Mouse (Mus musculus) A20 (cell line): Measurements from ENCODE around the gene Slc7a7.
"Not testable (repeated sequence)": the region's sequence is repeated elsewhere in the genome, so short reads cannot be mapped to it uniquely, and the experiment has no call there.

Experiments
- DNase-seq: peaks from one replicate; pipeline ENCODE4 v3.0.0-alpha.2; 2011; ENCODE audit warnings: low read depth, low spot score

Gene Slc7a7

DNA sequence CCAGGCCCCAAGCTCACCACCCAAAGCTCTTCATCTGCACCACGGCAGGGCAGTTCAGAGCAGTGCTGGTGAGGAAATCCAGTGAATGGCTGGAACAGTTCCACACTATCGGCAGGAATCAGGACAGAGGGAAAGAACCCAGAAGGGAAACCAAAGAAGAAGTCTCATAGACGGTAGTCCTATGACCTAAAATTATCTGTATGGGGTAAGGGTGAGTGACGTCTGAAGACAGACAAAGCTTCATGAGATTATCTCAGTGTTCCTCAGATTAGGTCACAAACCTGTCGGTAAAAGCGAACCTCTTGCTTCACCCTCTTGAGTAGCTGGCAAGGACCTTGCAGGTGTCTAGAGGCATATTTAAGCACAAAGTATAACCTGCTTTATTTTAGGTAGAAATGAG lies 40.4 kb downstream of the Slc7a7 start:
- no peak for DNase-seq

DNA sequence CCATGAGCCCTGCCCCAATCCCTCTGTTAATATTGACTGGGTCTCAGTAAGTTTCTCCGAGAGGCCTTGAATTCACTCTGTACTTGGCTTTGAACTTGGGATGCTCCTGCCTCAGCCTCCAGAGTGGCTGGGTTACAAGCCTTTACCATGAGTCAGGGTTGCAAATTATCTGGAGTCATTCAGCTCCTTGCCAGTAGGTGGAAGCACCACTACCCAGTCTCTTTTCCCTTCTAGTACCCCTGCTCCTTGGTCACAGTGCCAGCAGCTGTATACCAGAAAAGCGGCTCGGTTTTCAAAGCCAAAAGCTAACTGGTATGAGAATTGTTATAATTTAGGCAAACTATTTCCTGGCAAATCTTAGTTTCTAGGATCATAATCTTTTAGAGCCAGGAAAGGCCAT lies 41.7 kb downstream of the Slc7a7 start:
- DNase-seq = peak; percentile 65

GRCm38 (mm10) chr14:54372923-54373322 lies 44.7 kb downstream of the Slc7a7 start:
- DNase-seq = no peak

DNA sequence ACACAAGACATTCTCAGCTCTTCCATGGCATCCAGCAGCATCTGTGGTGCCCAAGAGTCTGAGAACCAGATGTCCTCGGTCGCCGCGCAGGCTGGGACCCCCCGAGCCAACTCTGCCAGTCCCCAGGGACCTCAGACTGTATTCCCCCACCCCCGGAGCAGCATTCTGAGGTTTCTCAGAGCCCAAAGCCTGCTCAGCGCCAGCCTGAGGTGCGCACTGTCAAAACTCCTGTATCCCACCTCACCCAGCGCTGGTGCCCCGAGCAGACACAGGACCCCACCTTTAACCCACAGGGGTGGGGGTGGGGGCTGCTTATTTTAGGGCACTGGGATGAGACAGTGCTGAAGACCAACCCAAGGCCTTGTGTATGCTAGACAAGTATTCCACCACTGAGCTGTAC lies 46.1 kb downstream of the Slc7a7 start:
- DNase-seq = no peak

DNA sequence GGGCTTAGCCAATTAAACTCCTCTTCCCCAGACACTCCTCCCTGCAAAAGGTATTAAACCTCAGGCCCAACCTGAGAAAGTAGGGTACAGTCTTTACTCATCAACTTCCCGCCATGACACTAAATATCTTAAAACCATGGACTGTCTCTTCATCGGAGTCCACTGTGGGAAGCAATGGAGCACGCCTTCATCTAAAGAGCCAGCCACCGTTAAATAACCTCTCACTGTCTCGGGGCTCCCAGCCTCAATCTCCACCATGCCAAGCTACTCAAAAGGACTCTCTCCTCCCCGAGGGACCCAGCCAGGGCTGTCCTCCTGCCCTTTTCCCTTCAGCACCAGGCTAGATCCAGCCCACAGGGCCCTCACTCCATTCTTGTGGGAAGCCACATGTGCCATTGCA lies 47.0 kb downstream of the Slc7a7 start:
- no peak for DNase-seq

DNA sequence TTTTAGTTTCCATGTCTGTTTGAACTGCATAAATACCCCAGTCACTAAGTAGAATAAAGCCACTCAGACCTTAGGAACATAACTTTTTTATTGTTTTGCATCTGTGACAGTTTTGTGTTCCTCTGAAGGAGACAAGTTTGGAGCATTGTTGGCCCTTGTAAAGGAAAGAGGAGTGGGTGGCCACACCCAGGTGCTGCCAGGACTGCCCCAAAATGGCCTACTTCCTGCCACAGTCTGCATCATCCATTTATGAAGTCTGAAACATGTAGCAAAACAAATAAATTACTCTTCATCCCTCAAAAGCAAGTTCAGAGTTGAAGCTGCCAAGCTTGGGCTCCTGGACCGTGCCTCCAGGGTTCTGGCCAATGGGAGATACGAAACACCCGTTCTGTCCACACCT lies 48.2 kb downstream of the Slc7a7 start:
- DNase-seq = no peak

DNA sequence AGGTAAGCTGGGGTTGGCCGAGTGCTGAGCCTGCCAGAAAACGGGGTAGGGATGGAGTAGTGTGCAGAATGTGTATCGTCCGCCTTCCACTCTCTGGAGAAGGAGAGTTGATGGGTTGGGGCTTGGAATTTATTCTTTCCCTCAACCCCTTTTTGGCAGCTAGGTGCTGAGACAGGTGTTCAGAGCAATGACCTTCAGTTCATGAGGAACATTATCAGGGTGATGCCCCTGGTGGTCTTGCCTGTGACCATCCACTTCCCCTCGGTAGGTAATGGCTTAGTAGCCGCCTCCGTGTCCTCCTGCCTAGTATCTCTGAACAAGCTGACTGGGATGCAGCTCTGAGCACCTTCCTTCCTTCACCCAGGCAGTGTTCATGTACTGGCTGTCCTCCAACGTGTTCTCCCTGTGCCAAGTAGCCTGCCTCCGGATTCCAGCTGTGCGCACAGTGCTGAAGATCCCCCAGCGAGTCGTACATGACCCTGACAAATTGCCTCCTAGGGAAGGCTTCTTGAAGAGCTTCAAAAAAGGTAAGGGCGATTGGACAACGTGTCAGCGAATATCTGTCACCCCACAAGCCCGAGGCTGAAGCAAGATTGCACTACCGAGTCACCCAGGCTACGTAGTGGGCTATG lies 50.0 kb downstream of the Slc7a7 start:
- no peak for DNase-seq

DNA sequence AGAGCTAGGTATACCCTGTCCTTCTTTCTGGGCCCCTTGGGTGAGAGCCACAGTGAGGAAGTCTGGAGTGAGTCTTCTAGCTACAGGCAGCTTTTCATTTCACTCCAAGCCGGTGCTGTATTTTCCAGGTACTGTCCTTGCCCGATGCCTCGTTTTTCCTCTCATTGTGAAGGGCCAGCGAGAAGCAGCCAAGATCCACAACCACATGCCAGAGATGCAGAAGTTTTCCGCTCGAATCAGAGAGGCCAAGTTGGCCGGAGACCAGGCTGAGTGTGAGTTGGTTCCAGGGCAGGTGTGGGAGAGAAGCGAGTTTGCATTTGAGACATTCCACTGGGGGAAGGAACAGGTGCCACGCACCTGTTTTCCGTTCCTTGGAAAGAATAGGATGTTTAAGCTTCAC lies 51.0 kb downstream of the Slc7a7 start:
- DNase-seq = no peak

- DNase-seq = no peak
Observed at GRCm38 (mm10) chr14:54365026-54365645, 52.4 kb downstream of the Slc7a7 start.

GRCm38 (mm10) chr14:54363156-54363555 lies 54.4 kb downstream of the Slc7a7 start:
- DNase-seq = no peak

GRCm38 (mm10) chr14:54360577-54361340 lies 56.8 kb downstream of the Slc7a7 start, which contains the start of gene Oxa1l:
TSS of gene Oxa1l (plus strand) at chr14:54360834.
- DNase-seq = peak; percentile 97

DNA sequence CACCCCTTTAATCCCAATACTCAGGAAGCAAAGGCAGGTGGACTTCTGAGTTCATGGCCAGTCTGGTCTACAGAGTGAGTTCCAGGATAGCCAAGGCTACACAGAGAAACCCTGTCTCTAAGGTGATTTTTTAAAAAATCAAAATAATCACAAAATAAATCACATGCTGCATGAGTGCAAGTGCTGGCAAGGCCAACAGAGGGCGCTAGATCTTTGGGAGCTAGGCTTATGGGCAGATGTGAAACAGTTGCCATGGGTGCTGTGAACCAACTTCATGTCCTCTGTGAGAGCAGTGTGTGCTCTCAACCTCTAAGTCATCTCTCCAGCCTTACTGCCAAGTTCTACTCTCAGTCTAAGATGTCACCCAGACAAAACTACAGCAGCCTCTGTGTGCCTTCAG lies 63.2 kb downstream of the Slc7a7 start:
- DNase-seq = peak; percentile 26

DNA sequence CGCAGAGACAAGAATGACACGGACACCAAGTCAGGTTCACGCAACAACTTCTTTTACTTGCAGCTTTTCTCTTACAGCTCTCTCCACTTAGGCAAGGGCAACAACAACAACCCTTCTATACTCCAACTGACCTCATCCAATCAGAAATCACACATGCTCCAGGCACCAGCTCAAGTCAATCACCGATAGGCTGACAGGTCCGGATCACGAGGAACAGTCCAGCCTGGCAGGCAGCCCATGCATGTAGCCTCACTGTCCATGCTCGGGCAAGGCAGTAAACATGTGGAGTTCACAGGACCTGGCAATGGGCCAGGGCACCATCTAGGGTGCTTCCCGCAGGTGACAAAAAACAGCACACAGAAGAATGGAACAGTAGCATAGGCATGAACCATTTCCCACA lies 65.3 kb downstream of the Slc7a7 start:
- peak; percentile 79 for DNase-seq

GRCm38 (mm10) chr14:54350773-54351541 lies 66.6 kb downstream of the Slc7a7 start:
- peak; percentile 74 for DNase-seq

- DNase-seq = not testable (repeated sequence)
Observed at GRCm38 (mm10) chr14:54341807-54342206, 75.8 kb downstream of the Slc7a7 start.

GRCm38 (mm10) chr14:54340836-54341235 lies 76.7 kb downstream of the Slc7a7 start:
- DNase-seq = no peak

GRCm38 (mm10) chr14:54333452-54334189 lies 84.0 kb downstream of the Slc7a7 start:
- no peak for DNase-seq

- no peak for DNase-seq
Observed at GRCm38 (mm10) chr14:54332176-54333074, 85.2 kb downstream of the Slc7a7 start.

DNA sequence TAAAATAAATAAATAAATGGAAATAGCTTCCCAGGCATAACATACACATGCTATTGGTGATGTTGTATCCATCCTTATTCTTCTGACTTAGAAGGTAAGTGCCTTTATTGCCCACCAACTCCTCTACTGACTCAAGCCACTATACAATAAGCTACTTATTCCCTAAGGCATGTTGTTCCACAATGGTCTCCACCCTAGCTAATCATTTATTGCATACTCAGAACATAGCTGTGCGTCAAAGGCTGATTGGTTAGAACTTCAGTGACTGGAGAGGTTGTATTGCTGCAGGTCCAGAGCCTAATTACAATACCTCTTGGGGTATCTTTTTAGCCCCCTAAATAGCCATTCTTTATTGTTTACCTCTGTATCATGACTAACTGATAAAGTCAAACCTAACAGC lies 86.4 kb downstream of the Slc7a7 start:
- DNase-seq = no peak

- DNase-seq = no peak
Observed at GRCm38 (mm10) chr14:54329201-54329600, 88.4 kb downstream of the Slc7a7 start.
